Mouse (Mus musculus) brain, adult 2 months (tissue): ENCODE results near the gene Fos.
A peak's percentile ranks its signal among the peaks of the same experiment; 100 is the strongest.

Source experiments
- DNase-seq: peaks from one replicate; pipeline ENCODE4 v3.0.0; 2011; ENCODE audit warnings: low read depth, low spot score

The Fos gene

GRCm38 (mm10) chr12:85487545-85488141 lies 14.0 kb downstream of the Fos start:
- peak; percentile 89 for DNase-seq

GRCm38 (mm10) chr12:85489232-85489886 lies 15.7 kb downstream of the Fos start:
- DNase-seq: no peak

GRCm38 (mm10) chr12:85490096-85490820 lies 16.6 kb downstream of the Fos start:
- DNase-seq: no peak

- no peak for DNase-seq
Measured at GRCm38 (mm10) chr12:85490991-85491390, 17.3 kb downstream of the Fos start.

- peak; percentile 88 for DNase-seq
Measured at GRCm38 (mm10) chr12:85492084-85492645, 18.5 kb downstream of the Fos start.

GRCm38 (mm10) chr12:85496336-85496735 lies 22.6 kb downstream of the Fos start:
- no peak for DNase-seq

GRCm38 (mm10) chr12:85496755-85497154 lies 23.1 kb downstream of the Fos start:
- peak; percentile 91 for DNase-seq

GRCm38 (mm10) chr12:85497310-85498135 lies 23.8 kb downstream of the Fos start:
- no peak for DNase-seq

- no peak for DNase-seq
Measured at GRCm38 (mm10) chr12:85499001-85499400, 25.3 kb downstream of the Fos start.

- no peak for DNase-seq
Measured at GRCm38 (mm10) chr12:85502682-85503081, 29.0 kb downstream of the Fos start.

GRCm38 (mm10) chr12:85508235-85508634 lies 34.5 kb downstream of the Fos start:
- DNase-seq: peak; percentile 62

GRCm38 (mm10) chr12:85510013-85510412 lies 36.3 kb downstream of the Fos start:
- no peak for DNase-seq

- no peak for DNase-seq
Measured at GRCm38 (mm10) chr12:85513789-85514447, 40.2 kb downstream of the Fos start.

GRCm38 (mm10) chr12:85514958-85515357 lies 41.3 kb downstream of the Fos start:
- DNase-seq: no peak

GRCm38 (mm10) chr12:85515865-85516264 lies 42.2 kb downstream of the Fos start:
- no peak for DNase-seq

GRCm38 (mm10) chr12:85517339-85517738 lies 43.6 kb downstream of the Fos start:
- no peak for DNase-seq

- no peak for DNase-seq
Measured at GRCm38 (mm10) chr12:85518009-85518408, 44.3 kb downstream of the Fos start.

GRCm38 (mm10) chr12:85519553-85519952 lies 45.9 kb downstream of the Fos start:
- peak; percentile 80 for DNase-seq

- DNase-seq: no peak
Measured at GRCm38 (mm10) chr12:85521101-85521500, 47.4 kb downstream of the Fos start.

GRCm38 (mm10) chr12:85521673-85522072 lies 48.0 kb downstream of the Fos start:
- DNase-seq: no peak
